Mouse (Mus musculus) CH12.LX (cell line): ENCODE measurements around the gene Nfatc2ip. TPM values are rescaled to one million over a fixed set of nuclear protein-coding genes. Genes with fewer than 3 reads are reported as not detected.

Experiments used
- DNase-seq: peaks from one replicate; pipeline ENCODE4 v3.0.0-alpha.2; 2013; ENCODE audit errors: extremely low read depth
- H3K27ac ChIP-seq: 2 replicates; pipeline ENCODE4 v1.5.1; 2012; ENCODE audit warnings: low read depth, mild to moderate bottlenecking, control low read depth, moderate library complexity; ENCODE audit not compliant: insufficient read depth
- H3K27me3 ChIP-seq: replicated peaks from 2 replicates; pipeline ENCODE3; 2012; ENCODE audit warnings: inconsistent platforms
- H3K36me3 ChIP-seq, 2 experiments: replicated peaks in 1 of 2; 2 replicates each; pipeline versions ENCODE3 to v1.6.1; 2012; ENCODE audit warnings: inconsistent platforms in 1 of 2, low read length in 1 of 2, mild to moderate bottlenecking in 1 of 2, mixed read lengths in 1 of 2, moderate library complexity in 1 of 2; ENCODE audit not compliant: control insufficient read depth in 1 of 2, insufficient read depth in 1 of 2
- H3K4me1 ChIP-seq, 2 experiments: 2 replicates each; pipeline ENCODE4 v1.6.1; 2012; ENCODE audit warnings: inconsistent platforms in 1 of 2, moderate library complexity in 1 of 2; ENCODE audit not compliant: insufficient read depth in 2 of 2, control insufficient read depth in 1 of 2
- H3K4me2 ChIP-seq: 2 replicates; pipeline ENCODE4 v1.6.1; 2012; ENCODE audit warnings: low read depth, mild to moderate bottlenecking, control low read depth; ENCODE audit not compliant: poor library complexity, insufficient read depth, severe bottlenecking
- H3K4me3 ChIP-seq, 3 experiments: fragments of 150-350 bp in 1 of 3; sonication (generic) in 1 of 3; replicated peaks in 1 of 3; 2 replicates each; pipeline versions ENCODE3 to v1.5.1; 2011 to 2012; ENCODE audit warnings: low read depth in 2 of 3, low read length in 2 of 3, mild to moderate bottlenecking in 2 of 3, moderate library complexity in 2 of 3, control low read depth in 1 of 3, improper control_type of control experiment in 1 of 3, inconsistent platforms in 1 of 3, mixed read lengths in 1 of 3; ENCODE audit not compliant: poor library complexity in 1 of 3
- H3K79me2 ChIP-seq: replicated peaks from 2 replicates; pipeline ENCODE4 v1.6.1; 2012; ENCODE audit warnings: mild to moderate bottlenecking, moderate library complexity; ENCODE audit not compliant: control insufficient read depth, poor library complexity, insufficient read depth, severe bottlenecking; ENCODE audit errors: extremely low read depth
- H3K9ac ChIP-seq: 2 replicates; pipeline ENCODE4 v1.6.1; 2012; ENCODE audit warnings: low read depth, mild to moderate bottlenecking, control low read depth, moderate library complexity; ENCODE audit not compliant: insufficient read depth
- H3K9me3 ChIP-seq: replicated peaks from 2 replicates; pipeline ENCODE3; 2012; ENCODE audit warnings: low read length, inconsistent platforms, mixed read lengths
- E2F4 ChIP-seq: IDR thresholded peaks from 2 replicates; pipeline ENCODE4 v1.6.1; 2011; ENCODE audit warnings: low read depth, low read length, improper control_type of control experiment; ENCODE audit not compliant: insufficient replicate concordance
- ETS1 ChIP-seq: conservative IDR thresholded peaks from 2 replicates; pipeline ENCODE4 v1.6.1; 2012; ENCODE audit warnings: low read depth, mild to moderate bottlenecking, inconsistent platforms, low read length, improper control_type of control experiment, moderate library complexity
- GABPA ChIP-seq: IDR thresholded peaks from 2 replicates; pipeline ENCODE4 v1.6.1; 2012; ENCODE audit warnings: low read depth, low read length, improper control_type of control experiment, inconsistent platforms; ENCODE audit not compliant: insufficient replicate concordance
- HCFC1 ChIP-seq: IDR thresholded peaks from 2 replicates; pipeline ENCODE4 v1.6.1; 2012; ENCODE audit warnings: low read depth, mild to moderate bottlenecking, inconsistent platforms, low read length, improper control_type of control experiment
- JUN ChIP-seq: IDR thresholded peaks from 2 replicates; pipeline ENCODE4 v1.6.1; 2011; ENCODE audit warnings: low read depth, mild to moderate bottlenecking, low read length, improper control_type of control experiment, moderate library complexity; ENCODE audit not compliant: insufficient read depth
- JUND ChIP-seq: conservative IDR thresholded peaks from 2 replicates; pipeline ENCODE4 v1.6.1; 2011; ENCODE audit warnings: low read depth, low read length, improper control_type of control experiment
- KAT2A ChIP-seq: IDR thresholded peaks from 2 replicates; pipeline ENCODE4 v1.6.1; 2012; ENCODE audit warnings: low read length, improper control_type of control experiment, inconsistent platforms; ENCODE audit not compliant: insufficient replicate concordance
- MAFK ChIP-seq: IDR thresholded peaks from 2 replicates; pipeline ENCODE4 v1.6.1; 2011; ENCODE audit warnings: low read length, improper control_type of control experiment; ENCODE audit not compliant: insufficient replicate concordance
- MAX ChIP-seq: IDR thresholded peaks from 2 replicates; pipeline ENCODE4 v1.6.1; 2011; ENCODE audit warnings: low read length, improper control_type of control experiment
- MEF2A ChIP-seq: IDR thresholded peaks from 2 replicates; pipeline ENCODE4 v1.6.1; 2014; ENCODE audit warnings: low read depth, mild to moderate bottlenecking, inconsistent platforms, low read length, improper control_type of control experiment, borderline replicate concordance
- NELFE ChIP-seq: IDR thresholded peaks from 2 replicates; pipeline ENCODE4 v1.6.1; 2011; ENCODE audit warnings: low read depth, low read length, improper control_type of control experiment
- NRF1 ChIP-seq: IDR thresholded peaks from 2 replicates; pipeline ENCODE4 v1.6.1; 2014; ENCODE audit warnings: low read depth, mild to moderate bottlenecking, inconsistent platforms, low read length, improper control_type of control experiment, moderate library complexity
- PAX5 ChIP-seq: IDR thresholded peaks from 2 replicates; pipeline ENCODE4 v1.6.1; 2012; ENCODE audit warnings: low read length, inconsistent platforms, mixed read lengths
- POLR2AphosphoS2 ChIP-seq: IDR thresholded peaks from 2 replicates; pipeline ENCODE4 v1.6.1; 2011; ENCODE audit warnings: low read depth, low read length, improper control_type of control experiment
- RAD21 ChIP-seq: IDR thresholded peaks from 2 replicates; pipeline ENCODE4 v1.6.1; 2011; ENCODE audit warnings: low read depth, mild to moderate bottlenecking, low read length, improper control_type of control experiment, moderate library complexity
- RCOR1 ChIP-seq: conservative IDR thresholded peaks from 2 replicates; pipeline ENCODE4 v1.6.1; 2012; ENCODE audit warnings: low read depth, mild to moderate bottlenecking, inconsistent platforms, low read length, improper control_type of control experiment
- SIN3A ChIP-seq: IDR thresholded peaks from 2 replicates; pipeline ENCODE4 v1.6.1; 2012; ENCODE audit warnings: low read length, improper control_type of control experiment, inconsistent platforms
- SMC3 ChIP-seq: IDR thresholded peaks from 2 replicates; pipeline ENCODE4 v1.6.1; 2011; ENCODE audit warnings: low read depth, low read length, improper control_type of control experiment
- TCF12 ChIP-seq: IDR thresholded peaks from 2 replicates; pipeline ENCODE4 v1.6.1; 2014; ENCODE audit warnings: low read depth, mild to moderate bottlenecking, inconsistent platforms, low read length, improper control_type of control experiment
- UBTF ChIP-seq: IDR thresholded peaks from 2 replicates; pipeline ENCODE4 v1.6.1; 2012; ENCODE audit warnings: low read depth, mild to moderate bottlenecking, inconsistent platforms, low read length, improper control_type of control experiment, moderate library complexity
- USF1 ChIP-seq: IDR thresholded peaks from 2 replicates; pipeline ENCODE4 v1.6.1; 2014; ENCODE audit warnings: low read depth, mild to moderate bottlenecking, inconsistent platforms, low read length, improper control_type of control experiment
- USF2 ChIP-seq: conservative IDR thresholded peaks from 2 replicates; pipeline ENCODE4 v1.6.1; 2011; ENCODE audit warnings: low read depth, low read length, improper control_type of control experiment
- ZC3H11A ChIP-seq: IDR thresholded peaks from 2 replicates; pipeline ENCODE4 v1.6.1; 2012; ENCODE audit warnings: low read depth, mild to moderate bottlenecking, inconsistent platforms, low read length, improper control_type of control experiment
- ZKSCAN1 ChIP-seq: IDR thresholded peaks from 2 replicates; pipeline ENCODE4 v1.6.1; 2012; ENCODE audit warnings: low read depth, inconsistent platforms, low read length, improper control_type of control experiment, borderline replicate concordance
- dilution Hi-C: fragments of 300-500 bp; cut with MboI; formaldehyde crosslinking; loops from 2 replicates; pipeline ENCODE4 v1.14.3; 2020; ENCODE audit warnings: low sequenced_read_pairs; ENCODE audit not compliant: extremely low pct_unique_long_range_greater_than_20kb, extremely low pct_ligation_motif_present
- in situ Hi-C: fragments of 300-500 bp; cut with MboI; formaldehyde crosslinking; loops from 3 replicates; pipeline ENCODE4 v1.14.3; 2019; ENCODE audit warnings: low sequenced_read_pairs, low pct_ligation_motif_present, low pct_unique_long_range_greater_than_20kb, mixed read lengths
- polyA plus RNA-seq: library from polyadenylated mRNA; unstranded; fragments of >175 nt; gene quantifications from 2 replicates; pipeline ENCODE4 v1.2.1, GENCODE M21; 2012; ENCODE audit warnings: low read depth; ENCODE audit not compliant: insufficient read length
- total RNA-seq, 2 experiments: library from RNA; depleted of rRNA; stranded (reverse); fragments of 300-350 nt in 1 of 2; fragments of >200 nt in 1 of 2; gene quantifications; 2 replicates each; pipeline ENCODE4 v1.2.3; 2012 to 2014

Gene Nfatc2ip
- total and polyA plus RNA-seq, 3 experiments: 7.8 to 15.0 (median 13.9) TPM

DNA sequence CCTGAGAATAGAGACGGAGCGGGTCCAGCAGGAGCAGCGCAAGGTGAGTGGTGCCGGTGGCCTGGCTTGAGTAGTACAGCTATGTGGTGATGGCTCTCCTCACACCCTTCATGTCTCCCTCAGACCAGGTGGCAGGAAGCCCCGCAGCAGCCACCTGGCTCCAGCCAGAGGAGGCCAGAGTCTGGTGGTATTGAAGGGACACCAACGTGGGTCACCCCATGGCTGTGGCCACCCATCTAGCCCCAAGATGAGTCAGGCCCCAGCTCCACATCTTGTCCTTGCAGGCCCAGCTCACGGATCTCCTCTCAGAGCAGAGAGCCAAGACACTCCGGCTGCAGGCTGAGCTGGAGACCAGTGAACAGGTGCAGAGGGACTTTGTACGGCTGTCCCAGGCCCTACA lies 48.0 kb upstream of the Nfatc2ip start:
- H3K4me1 ChIP-seq: no peaks in the 10 kb centered on the region
- H3K36me3 ChIP-seq: peaks cover 77 to 93% of the 10 kb centered on the region in 2 experiments
- dilution Hi-C loops: no loop called here
- H3K4me2 ChIP-seq: no peak overlapping the region
- in situ Hi-C loops: no loop called here
- H3K9ac ChIP-seq: no peak overlapping the region
- no peaks in the 10 kb centered on the region for H3K79me2 ChIP-seq
- DNase-seq: no peak
- no peaks in the 10 kb centered on the region for H3K9me3 ChIP-seq
- no peak overlapping the region for H3K27ac ChIP-seq
- TF ChIP-seq UBTF: no peak
- TF ChIP-seq POLR2AphosphoS2: no peak
- no peak for TF ChIP-seq NELFE
- no peak for TF ChIP-seq MAX
- no peak for TF ChIP-seq RCOR1
- no peak for TF ChIP-seq E2F4
- no peak for TF ChIP-seq ZC3H11A
- no peak for TF ChIP-seq ZKSCAN1
- no peak overlapping the region for H3K4me3 ChIP-seq
- H3K27me3 ChIP-seq: no peaks in the 10 kb centered on the region

- Histone ChIP-seq H3K9me3 (no peaks in the 10 kb centered on the region), H3K4me2 (no peak overlapping the region), H3K9ac (no peak overlapping the region), H3K27ac (no peak overlapping the region), H3K4me3 (no peak overlapping the region), H3K79me2 (no peaks in the 10 kb centered on the region), H3K27me3 (no peaks in the 10 kb centered on the region), H3K4me1 (no peaks in the 10 kb centered on the region), H3K36me3 (peaks cover 75 to 93% of the 10 kb centered on the region in 2 experiments)
- dilution Hi-C loops (no loop called here), in situ Hi-C loops (no loop called here)
- TF ChIP-seq ZC3H11A: no peak
- TF ChIP-seq JUND: no peak
- no peak for TF ChIP-seq JUN
- no peak for TF ChIP-seq SMC3
- no peak for TF ChIP-seq GABPA
- TF ChIP-seq MEF2A: no peak
- no peak for TF ChIP-seq USF1
- TF ChIP-seq MAX: no peak
- no peak for TF ChIP-seq RAD21
- no peak for TF ChIP-seq POLR2AphosphoS2
- no peak for DNase-seq
Observed at GRCm38 (mm10) chr7:126443997-126444396, 47.5 kb upstream of the Nfatc2ip start.

GRCm38 (mm10) chr7:126440134-126440533 lies 43.6 kb upstream of the Nfatc2ip start:
- H3K27me3 ChIP-seq: no peaks in the 10 kb centered on the region
- TF ChIP-seq HCFC1 (no peak), ETS1 (no peak), ZC3H11A (no peak), USF1 (no peak), TCF12 (no peak), E2F4 (no peak), KAT2A (no peak), NRF1 (no peak), SIN3A (no peak), MAFK (no peak), USF2 (no peak), PAX5 (no peak), RCOR1 (no peak)
- no peak overlapping the region for H3K27ac ChIP-seq
- in situ Hi-C loops (no loop called here), dilution Hi-C loops (no loop called here)
- H3K79me2 ChIP-seq: no peaks in the 10 kb centered on the region
- no peak for DNase-seq
- no peak overlapping the region for H3K4me3 ChIP-seq
- no peak overlapping the region for H3K9ac ChIP-seq
- no peak overlapping the region for H3K4me2 ChIP-seq
- peaks cover 56 to 93% of the 10 kb centered on the region in 2 experiments for H3K36me3 ChIP-seq
- H3K9me3 ChIP-seq: no peaks in the 10 kb centered on the region
- peaks cover 0 to 6% of the 10 kb centered on the region in 2 experiments; a peak in 2 of 4 replicates for H3K4me1 ChIP-seq
